Mouse (Mus musculus): ENCODE measurements at regions not wholly inside any gene's neighbourhood (a gene's known extent, or its start where the extent isn't known, plus 50 kb on each side); places are given as distances from the start of the nearest gene placed in this dataset.

GRCm38 (mm10) chr1:90533481-90533880 is 69.3 kb upstream of the Cops8 start:
- Histone ChIP-seq H3K27ac (ENCODE audit: low read depth, low read length) (no peak overlapping the region), H3K36me3 (ENCODE audit: control insufficient read depth, insufficient read depth, low read length) (no peaks in the 10 kb centered on the region), H3K4me3 (ENCODE audit: low read depth, low read length) (no peak overlapping the region), H3K4me2 (no peak overlapping the region), H3K9ac (ENCODE audit: low read depth, low read length) (no peak overlapping the region), H3K9me3 (replicated peaks; ENCODE audit: control insufficient read depth, low read length) (no peaks in the 10 kb centered on the region), H3K27me3 (ENCODE audit: control insufficient read depth, insufficient read depth, low read length) (no peaks in the 10 kb centered on the region), H3K4me1 (ENCODE audit: control insufficient read depth, insufficient read depth, low read length) (no peaks in the 10 kb centered on the region)
- 87% methylated on average over 6 of the region's 6 CpGs for WGBS (ENCODE audit: insufficient replicate concordance)
- no peak for ATAC-seq (replicated peaks; ENCODE audit: insufficient number of reproducible peaks, low FRiP score, low TSS enrichment)

- no peak overlapping the region for H3K4me2 ChIP-seq
- no peaks in the 10 kb centered on the region for H3K9me3 ChIP-seq (replicated peaks; ENCODE audit: control insufficient read depth, low read length)
- H3K4me3 ChIP-seq (ENCODE audit: low read depth, low read length): no peak overlapping the region
- no peak for ATAC-seq (replicated peaks; ENCODE audit: insufficient number of reproducible peaks, low FRiP score, low TSS enrichment)
- no peak overlapping the region for H3K27ac ChIP-seq (ENCODE audit: low read depth, low read length)
- no peaks in the 10 kb centered on the region for H3K36me3 ChIP-seq (ENCODE audit: control insufficient read depth, insufficient read depth, low read length)
- H3K27me3 ChIP-seq (ENCODE audit: control insufficient read depth, insufficient read depth, low read length): no peaks in the 10 kb centered on the region
- no peaks in the 10 kb centered on the region for H3K4me1 ChIP-seq (ENCODE audit: control insufficient read depth, insufficient read depth, low read length)
- no peak overlapping the region for H3K9ac ChIP-seq (ENCODE audit: low read depth, low read length)
Measured at GRCm38 (mm10) chr1:90536105-90536504, 66.7 kb upstream of the Cops8 start.

- 51% methylated on average over 19 of the region's 19 CpGs for WGBS (ENCODE audit: insufficient replicate concordance)
- no peak for ATAC-seq (replicated peaks; ENCODE audit: insufficient number of reproducible peaks, low FRiP score, low TSS enrichment)
- 0 out of 2 replicates have a peak, but pooled peaks cover 5% of the 10 kb centered on the region for H3K9me3 ChIP-seq (replicated peaks; ENCODE audit: control insufficient read depth, low read length)
- H3K36me3 ChIP-seq (ENCODE audit: control insufficient read depth, insufficient read depth, low read length): no peaks in the 10 kb centered on the region
- H3K27me3 ChIP-seq (ENCODE audit: control insufficient read depth, insufficient read depth, low read length): no peaks in the 10 kb centered on the region
- H3K4me1 ChIP-seq (ENCODE audit: control insufficient read depth, insufficient read depth, low read length): peaks cover 4% of the 10 kb centered on the region; the same call in 1 of the 2 replicates
- no peak overlapping the region for H3K4me2 ChIP-seq
- H3K4me3 ChIP-seq (ENCODE audit: low read depth, low read length): no peak overlapping the region
- no peak overlapping the region for H3K27ac ChIP-seq (ENCODE audit: low read depth, low read length)
- H3K9ac ChIP-seq (ENCODE audit: low read depth, low read length): no peak overlapping the region
Measured at GRCm38 (mm10) chr1:90543801-90544795, 58.7 kb upstream of the Cops8 start.

- H3K27me3 ChIP-seq (ENCODE audit: control insufficient read depth, insufficient read depth, low read length): no peaks in the 10 kb centered on the region
- peaks cover 4% of the 10 kb centered on the region; the same call in 1 of the 2 replicates for H3K4me1 ChIP-seq (ENCODE audit: control insufficient read depth, insufficient read depth, low read length)
- H3K4me3 ChIP-seq (ENCODE audit: low read depth, low read length): no peak overlapping the region
- no peak overlapping the region for H3K27ac ChIP-seq (ENCODE audit: low read depth, low read length)
- no peaks in the 10 kb centered on the region for H3K36me3 ChIP-seq (ENCODE audit: control insufficient read depth, insufficient read depth, low read length)
- WGBS (ENCODE audit: insufficient replicate concordance): 35% methylated on average over 9 of the region's 9 CpGs
- no peak overlapping the region for H3K9ac ChIP-seq (ENCODE audit: low read depth, low read length)
- ATAC-seq (replicated peaks; ENCODE audit: insufficient number of reproducible peaks, low FRiP score, low TSS enrichment): no peak
- no peak overlapping the region for H3K4me2 ChIP-seq
- 0 out of 2 replicates have a peak, but pooled peaks cover 5% of the 10 kb centered on the region for H3K9me3 ChIP-seq (replicated peaks; ENCODE audit: control insufficient read depth, low read length)
Measured at GRCm38 (mm10) chr1:90544821-90545536, 57.8 kb upstream of the Cops8 start.

GRCm38 (mm10) chr1:90552644-90553043 is 50.1 kb upstream of the Cops8 start:
- Histone ChIP-seq H3K27ac (ENCODE audit: low read depth, low read length) (0 out of 2 replicates have a peak overlapping the region, but pooled peaks have one; percentile 15), H3K9me3 (replicated peaks; ENCODE audit: control insufficient read depth, low read length) (no peaks in the 10 kb centered on the region; the same call in 1 of the 2 replicates), H3K27me3 (ENCODE audit: control insufficient read depth, insufficient read depth, low read length) (no peaks in the 10 kb centered on the region), H3K4me2 (no peak overlapping the region), H3K36me3 (ENCODE audit: control insufficient read depth, insufficient read depth, low read length) (no peaks in the 10 kb centered on the region), H3K4me1 (ENCODE audit: control insufficient read depth, insufficient read depth, low read length) (no peaks in the 10 kb centered on the region; the same call in 1 of the 2 replicates), H3K4me3 (ENCODE audit: low read depth, low read length) (no peak overlapping the region), H3K9ac (ENCODE audit: low read depth, low read length) (no peak overlapping the region)
- WGBS (ENCODE audit: insufficient replicate concordance): 57% methylated on average over 6 of the region's 6 CpGs
- no peak for ATAC-seq (replicated peaks; ENCODE audit: insufficient number of reproducible peaks, low FRiP score, low TSS enrichment)
